Mouse (Mus musculus) layer of hippocampus, postnatal 10 days (tissue): ENCODE measurements around the gene Zfhx3. TPM values are rescaled to one million over a fixed set of nuclear protein-coding genes. Genes with fewer than 3 reads are reported as not detected.

ENCODE experiments used
- DNase-seq, 2 experiments: peaks; one replicate each; pipeline ENCODE4 v3.0.0; 2021; ENCODE audit warnings: low spot score in 2 of 2
- total RNA-seq, 2 experiments: library from RNA; stranded (reverse); gene quantifications; 2 replicates each; pipeline ENCODE4 v1.2.3; 2021

Gene Zfhx3
- total RNA-seq, 2 experiments from 2014 or later, result 3.9 to 4.7 TPM

DNA sequence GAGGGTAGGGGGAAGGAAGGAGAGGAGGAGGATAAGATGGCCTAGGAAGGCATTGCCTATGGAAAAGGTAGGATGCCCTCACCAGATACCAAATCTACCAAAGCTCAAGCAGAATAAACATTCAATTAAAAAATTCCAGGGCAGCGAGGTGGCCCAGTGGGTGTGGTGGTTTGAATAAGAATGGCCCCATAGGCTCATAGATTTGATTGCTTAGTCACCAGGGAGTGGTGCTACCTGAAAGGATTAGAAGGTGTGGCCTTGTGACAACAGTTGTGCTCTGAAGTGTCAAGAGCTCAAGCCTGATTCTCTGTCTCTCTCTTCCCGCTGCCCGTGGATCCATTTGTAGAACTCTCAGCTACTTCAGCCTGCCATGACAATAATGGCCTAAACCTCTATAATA is 703.2 kb downstream of the Zfhx3 start:
- no peak for DNase-seq

DNA sequence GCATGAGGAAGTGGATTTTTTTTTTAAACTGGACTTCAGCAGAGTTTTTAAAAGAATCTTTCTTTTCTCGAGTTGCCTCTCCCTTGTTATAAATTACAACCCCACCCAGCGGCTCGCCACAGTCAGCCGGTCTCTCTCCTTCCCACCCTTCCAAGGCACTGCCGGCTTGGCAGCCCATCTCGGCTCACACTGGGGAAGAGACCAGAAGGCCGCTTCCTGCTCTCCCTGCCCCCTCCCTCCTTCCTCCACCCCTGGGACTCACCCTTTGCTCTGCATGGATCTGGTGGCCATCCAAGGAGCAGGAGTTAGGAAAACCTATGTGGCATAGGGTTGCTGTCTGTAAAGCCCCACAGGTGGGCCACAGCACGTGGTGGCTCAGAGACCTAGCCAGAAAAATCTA is 705.1 kb downstream of the Zfhx3 start:
- DNase-seq, result no peak

DNA sequence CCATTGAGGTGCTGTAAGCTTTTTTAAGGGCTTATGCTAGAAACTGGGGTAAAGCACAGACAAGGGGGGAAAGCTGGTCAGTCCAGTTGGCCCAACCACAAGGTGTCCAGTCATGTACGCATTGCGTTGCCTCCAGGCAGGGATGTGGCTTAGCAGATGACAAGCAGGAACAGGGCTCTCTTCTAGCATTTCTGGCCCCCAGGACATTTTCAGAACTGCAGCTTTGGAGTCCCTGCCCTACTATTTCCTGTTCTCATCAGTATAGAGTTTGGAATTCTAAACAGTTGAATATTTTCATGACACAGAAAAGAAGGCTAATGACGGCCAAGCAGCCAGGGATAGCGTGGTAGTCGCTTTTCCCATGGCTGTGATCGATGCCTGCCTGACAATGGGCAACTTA is 706.5 kb downstream of the Zfhx3 start:
- DNase-seq, result no peak

DNA sequence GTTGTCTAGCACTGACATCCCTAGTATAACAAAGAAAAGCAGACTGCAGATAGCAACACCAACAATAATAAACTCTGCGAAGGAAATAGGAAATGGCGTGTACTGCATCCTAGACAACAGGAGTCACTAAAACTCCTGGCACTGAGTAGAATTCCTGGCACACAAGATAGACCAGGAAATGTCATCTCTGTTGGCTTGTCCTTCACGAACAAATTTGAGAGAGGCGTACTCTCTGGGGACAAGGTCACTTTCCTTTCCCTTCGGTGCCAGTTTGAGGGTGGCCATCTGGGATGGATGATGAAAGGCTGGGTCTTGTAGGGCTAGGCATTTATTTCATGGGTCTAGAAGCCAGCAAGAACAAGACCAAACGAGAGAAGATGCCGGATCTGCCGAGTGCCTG is 708.4 kb downstream of the Zfhx3 start:
- DNase-seq, result no peak

DNA sequence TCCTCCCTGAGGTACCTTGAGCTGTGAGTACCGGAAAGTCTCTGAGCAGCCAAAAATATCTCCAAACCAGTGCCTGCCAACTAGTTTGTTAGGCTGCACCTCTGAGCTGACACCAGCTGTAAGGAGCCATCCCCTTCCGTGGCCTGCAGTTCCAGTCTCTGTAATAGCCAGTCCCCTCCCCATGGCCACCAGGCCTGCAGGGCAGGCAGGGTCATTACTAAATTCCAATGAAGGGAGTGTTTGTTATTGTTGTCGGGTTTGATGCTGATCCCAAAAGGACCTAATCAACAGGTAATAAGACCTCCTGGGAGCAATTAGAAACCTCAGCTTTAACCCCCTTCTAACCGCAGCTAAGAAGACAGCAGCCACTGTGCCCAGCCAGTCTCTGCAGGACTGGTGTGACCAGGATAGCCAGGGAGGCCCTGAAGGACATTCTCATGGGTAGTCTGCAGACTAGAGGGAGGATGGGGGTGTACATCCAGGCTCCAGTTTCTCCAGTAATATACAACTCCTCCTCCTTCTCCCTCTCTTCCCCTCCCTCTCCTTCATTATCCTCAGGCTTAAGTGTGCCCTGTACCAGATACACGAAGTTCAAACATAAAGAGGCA is 719.1 kb downstream of the Zfhx3 start:
- DNase-seq, result no peak

DNA sequence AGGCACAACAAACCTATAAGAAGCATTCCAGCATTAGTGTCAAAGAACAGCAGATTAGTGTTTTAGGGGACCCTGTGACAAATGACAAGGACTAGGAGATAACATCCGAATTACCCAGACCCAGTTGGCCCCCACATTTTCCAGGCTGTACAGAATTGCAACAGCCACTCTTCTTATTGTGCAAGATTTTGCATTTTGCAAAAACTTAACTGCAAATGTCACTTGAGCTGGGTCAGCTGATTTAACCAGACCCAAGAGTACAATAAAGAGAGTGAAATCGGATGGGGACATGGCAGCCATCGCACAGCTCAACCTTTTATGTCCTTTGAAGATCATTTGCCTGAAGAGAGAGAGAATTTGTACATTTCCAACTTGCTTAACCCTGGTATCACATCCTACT is 720.3 kb downstream of the Zfhx3 start:
- no peak for DNase-seq

DNA sequence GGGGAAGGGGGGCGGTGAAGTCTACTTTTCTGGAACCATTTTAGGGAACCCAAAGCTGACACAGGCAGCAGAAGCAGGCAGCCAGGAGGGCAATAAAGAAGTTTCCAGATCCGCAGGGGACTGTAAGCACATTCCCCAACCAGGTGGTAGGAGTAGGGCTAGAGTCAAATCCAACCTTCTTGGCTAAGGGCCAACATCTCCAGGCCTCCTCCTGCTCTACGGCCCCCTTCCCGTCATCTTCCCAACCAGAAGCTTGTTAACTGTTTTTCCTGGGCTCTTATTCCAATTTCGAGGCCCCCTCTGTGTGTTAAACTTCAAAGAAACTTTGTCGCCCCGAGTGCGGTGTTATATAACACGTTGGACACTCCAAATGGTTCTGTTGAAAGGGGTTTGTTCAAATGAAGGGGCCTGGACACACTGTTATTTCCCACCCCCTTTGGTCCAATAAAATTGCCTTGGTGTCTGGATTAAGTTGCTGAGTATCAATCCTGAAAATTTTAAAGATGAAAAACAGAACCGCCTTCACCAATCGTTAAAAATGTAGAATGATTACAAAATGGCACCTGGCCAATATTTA is 729.6 kb downstream of the Zfhx3 start:
- no peak for DNase-seq

DNA sequence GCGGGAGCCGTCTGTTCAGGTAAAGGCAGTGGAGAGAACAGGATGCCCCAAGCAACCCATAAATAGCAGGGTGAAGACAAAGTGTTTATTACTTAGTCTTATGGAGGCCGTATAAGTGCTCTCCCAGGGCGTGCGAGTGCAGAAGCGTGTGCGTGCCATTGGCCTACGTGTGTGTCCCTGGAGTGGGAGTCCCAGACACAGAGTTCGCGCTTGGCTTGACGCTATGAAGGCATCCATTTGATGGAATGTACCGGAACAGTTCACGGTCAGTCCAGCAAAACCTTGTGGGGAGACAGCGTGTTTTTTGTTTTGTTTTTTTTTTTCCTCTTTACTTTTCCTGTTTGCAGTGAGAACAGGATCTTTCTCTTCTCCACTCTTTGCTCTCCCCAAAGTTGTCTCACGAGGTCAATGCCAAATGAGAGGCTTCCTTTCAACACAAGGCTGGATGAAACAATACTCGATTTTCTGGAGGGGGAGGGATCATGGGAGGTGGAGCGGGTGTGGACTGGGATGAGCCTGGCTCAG is 732.6 kb downstream of the Zfhx3 start:
- no peak for DNase-seq

DNA sequence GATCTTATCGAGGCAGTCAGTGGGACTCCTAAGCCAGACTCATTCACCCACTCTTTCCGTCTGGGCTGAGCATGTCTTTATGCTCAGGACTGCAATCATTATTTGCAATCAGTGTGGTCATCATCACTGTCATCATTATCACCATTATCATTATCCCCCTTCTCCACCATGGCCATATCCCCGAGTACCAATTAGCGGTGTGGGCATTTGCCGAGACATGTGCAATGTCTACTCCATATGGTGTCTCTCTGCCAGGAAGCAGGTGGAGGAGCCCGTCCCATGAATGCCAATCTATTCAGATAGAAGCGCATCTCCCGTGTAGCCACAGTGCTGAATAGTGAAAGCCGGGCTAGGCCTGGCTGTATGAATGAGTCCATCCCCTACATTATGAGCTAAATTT is 747.2 kb downstream of the Zfhx3 start:
- DNase-seq, result no peak

DNA sequence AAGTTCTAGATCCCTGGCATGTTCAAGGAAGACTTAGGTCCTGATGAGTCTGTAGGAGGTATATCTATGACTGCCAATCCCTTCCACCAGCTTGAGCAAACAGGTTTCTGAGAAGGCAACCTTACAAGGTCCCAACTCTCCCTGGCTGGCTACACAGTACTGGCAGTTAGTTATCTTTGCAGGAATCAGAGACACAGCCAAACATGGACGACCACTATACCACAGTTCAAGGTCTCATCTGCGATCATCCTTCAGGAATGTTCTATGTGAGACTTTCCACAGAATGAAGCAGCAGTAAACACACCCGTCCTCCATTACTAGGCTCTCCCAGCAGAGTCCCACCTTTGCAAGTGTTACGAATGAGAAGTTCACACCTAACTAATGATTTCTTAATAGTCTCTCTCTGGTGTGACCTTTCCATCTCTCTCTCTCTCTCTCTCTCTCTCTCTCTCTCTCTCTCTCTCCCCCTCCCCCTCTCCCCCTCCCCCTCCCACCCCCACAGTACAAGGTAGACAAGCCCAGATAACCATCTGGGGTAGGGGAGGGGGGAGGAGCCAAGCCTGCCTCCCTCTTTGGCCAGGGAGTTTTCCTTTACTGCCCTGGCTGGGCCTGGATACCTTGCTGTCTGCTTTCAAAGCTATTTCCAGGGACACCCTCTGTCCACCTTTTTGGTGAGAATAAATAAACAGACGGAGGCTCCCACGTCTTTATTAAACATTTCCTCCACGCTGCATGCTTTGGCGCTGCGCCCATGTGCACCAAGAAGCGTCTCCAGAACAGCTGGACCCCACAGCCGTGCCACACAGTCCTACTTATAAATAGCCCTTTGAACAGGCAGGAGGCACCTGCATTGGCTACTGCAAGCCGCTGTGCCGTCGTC is 748.4 kb downstream of the Zfhx3 start:
- peak; percentile 27 to 49 for DNase-seq

DNA sequence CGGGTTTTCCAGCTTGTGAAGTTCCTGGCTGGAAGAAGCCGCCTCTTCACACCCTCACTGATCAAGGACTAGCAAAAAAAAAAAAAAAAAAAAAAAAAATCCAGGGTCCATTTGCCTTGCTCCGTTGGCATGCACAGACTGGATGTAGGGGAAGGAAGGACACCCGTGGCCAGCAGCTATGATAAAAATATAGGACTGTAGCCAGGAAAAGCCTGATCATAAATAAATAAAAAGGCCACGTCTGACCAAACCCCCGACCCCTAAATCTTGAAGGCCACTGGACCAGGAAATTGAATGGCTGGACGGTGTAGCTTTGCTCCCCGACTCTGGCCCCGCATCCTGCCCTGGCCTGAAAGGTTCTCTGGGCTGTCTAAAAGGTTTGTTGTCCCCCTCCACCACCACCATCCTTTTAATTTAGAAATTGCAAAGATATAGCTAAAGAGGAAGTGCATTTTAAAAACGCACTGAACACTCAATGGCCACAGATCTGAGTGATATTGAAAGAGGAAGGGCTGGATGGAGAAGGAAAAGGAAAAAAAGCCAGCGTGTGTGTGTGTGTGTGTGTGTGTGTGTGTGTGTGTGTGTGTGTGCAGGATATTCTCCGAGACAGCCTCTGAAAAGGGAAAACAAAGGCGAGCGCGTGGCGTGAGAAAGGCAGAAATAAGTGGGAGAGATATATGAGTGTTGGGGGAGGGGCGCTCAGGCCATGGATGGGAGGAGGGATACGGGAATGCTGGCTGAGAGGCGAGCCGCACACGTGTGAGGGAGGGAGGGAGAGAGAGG is 749.2 kb downstream of the Zfhx3 start:
- DNase-seq, result peak in 1 of 2 experiments; percentile 20

DNA sequence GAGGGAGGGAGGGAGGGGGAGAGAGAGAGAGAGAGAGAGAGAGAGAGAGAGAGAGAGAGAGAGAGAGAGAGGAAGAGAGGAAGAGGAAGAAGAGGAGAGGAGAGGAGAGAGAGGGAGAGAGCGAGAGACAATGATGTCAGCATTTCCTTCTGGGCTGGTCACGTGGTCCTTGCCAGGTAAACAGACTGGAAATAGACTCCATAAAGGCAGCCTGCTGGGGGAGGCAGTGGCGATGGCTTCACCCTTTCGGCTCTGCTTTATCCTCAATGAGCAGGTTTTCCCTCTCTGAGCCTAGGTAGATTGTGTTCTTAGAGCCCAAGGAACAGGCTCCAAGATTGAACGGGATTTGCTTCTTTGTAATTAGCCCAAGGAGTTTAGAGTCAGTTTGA is 749.8 kb downstream of the Zfhx3 start:
- DNase-seq, result no peak

DNA sequence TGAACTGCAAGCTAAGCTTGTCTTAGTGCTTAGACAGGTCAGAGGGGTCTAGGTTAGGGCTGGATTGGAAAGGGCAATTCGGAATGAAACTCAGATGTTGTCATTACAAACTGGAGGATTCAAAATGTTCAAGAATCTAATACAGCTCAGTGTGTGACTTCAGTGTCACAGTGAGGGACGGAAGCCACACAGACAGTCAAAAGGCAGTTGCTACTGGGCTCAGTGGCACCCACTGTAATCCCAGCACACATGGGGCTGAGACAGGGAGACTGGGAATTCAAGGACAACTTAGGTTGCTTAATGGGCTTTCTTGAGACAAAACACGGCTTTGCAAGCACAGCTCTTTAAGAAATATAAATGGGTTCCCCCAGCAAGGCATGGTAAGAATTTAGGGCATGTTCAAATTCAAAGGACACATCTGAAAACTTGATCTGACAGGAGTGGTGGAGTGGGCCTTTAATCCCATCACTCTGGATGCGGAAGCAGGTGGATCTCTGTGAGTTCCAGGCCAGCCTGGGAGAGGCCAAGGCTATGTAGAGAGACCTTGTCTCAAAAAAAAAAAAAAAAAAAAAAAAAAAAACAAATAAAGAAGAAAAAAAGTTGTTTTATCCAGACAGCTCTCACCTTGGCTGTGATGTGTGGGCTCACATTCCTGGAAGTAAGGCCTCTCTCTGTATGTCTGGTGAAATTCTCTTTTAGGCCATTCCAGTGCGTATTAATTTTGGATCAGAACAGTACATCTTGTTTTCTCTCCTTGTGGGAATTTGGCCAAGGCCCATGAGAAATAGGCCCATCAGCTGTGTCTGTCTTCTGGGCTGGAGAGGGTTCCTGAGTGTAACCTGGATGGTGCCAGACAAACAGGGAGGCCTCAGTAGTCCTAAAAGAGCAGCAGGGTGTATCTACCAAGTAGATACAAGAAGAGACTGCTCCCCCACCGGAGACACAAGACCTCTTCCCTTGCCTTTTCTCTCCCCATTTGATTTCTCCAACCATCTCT is 750.5 kb downstream of the Zfhx3 start:
- no peak for DNase-seq

DNA sequence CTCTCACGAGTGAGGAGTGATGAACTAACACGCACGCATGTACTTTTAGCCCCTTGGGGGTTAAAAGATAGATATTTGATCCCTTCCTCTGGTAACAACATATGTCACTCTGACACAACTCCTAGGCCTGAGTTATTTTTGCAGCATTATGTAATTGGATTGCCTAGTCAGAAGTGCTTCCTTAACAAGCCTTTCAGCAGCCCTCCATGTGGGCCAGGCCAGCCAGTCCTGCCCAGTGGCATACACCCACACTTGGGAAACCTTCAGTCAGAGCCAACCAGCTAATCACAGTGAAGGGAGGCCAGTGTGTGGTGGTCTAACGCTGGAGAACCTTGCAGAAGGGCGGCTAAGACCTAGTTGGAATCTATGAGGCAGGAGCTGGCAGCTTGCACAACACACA is 751.4 kb downstream of the Zfhx3 start:
- no peak for DNase-seq

DNA sequence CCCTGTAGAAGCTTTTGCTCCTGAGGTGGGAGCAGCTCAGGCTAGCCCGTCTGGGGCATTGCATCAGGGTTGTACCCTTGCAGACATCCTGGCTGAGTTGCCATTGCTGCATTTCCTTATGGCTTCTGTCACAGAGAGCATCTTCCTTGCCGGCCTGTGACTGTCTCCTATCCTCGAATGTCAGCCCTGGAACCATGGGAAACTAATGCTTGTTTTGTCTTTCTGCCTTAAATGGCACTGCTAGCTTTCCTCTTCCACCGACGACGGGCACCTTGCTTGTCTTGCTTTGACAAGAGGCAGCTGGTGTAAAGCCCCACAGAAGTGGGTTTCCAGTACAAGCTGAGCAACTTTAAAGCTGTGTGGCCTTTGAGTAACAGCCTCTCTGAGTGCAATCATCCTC is 752.1 kb downstream of the Zfhx3 start:
- DNase-seq, result no peak

DNA sequence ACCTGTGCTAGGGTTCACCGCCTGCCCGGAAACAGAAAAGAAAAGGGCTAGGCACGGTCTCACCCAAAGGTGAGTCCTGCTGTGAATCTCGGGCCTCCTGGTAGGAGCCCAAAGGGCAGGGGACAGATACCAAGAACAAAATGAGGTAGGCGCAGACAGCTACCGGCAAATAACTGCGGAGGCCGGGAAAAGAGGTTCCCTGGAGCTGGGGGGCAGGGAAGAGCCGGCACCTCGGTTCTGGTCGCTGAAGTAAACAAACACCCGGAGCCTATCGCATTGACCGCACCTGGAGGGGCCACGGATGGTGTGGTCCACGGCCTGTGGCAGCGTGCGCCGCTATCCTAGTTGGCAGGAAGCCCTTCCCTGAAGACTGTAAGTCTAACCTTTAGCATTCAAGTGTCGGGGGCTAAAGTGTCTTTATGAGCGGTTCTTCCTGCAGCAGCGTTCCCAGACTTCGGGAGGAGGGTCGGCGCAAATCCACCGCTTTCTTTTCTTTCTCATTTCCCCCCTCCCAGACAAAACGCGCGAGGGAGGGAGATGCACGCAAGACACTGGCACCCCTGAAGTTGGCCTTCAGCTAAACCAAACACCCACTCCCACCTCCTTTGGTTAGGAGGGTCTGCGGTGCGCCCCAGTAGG is 752.9 kb downstream of the Zfhx3 start:
- no peak for DNase-seq

DNA sequence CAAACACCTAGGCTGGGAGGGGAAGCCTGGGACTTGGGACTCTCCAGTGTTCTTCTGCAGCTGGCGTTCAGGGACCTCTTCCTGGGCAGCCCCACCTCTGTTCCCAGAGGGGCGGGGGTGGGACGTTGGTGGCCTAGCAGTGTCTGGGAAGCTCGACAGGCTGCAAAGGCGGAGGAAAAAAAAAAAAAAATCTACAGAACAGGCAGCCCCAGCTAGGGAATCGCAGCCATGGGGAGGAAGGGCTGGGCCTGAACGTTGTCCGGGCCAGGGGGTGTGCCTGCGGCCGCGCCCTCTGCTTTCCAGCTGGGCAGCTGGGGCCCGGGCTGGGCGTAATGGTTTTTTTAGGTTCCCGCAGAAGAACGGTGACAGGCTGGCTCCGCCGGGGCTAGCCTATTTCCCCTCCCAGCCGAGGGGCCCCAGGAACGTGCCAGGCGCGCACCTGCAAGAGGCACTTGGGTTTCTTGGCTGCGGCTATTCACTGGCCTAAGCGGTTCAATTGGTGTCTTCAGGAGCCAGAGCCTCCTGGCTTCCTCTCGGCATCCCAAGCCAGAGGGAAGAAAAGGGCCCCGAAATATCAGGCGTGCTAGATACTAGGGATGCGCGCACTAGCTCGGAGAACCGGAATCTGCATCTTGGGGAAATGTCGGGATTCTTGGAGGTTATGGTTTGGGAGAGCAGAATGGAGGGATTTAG is 753.6 kb downstream of the Zfhx3 start:
- no peak for DNase-seq

DNA sequence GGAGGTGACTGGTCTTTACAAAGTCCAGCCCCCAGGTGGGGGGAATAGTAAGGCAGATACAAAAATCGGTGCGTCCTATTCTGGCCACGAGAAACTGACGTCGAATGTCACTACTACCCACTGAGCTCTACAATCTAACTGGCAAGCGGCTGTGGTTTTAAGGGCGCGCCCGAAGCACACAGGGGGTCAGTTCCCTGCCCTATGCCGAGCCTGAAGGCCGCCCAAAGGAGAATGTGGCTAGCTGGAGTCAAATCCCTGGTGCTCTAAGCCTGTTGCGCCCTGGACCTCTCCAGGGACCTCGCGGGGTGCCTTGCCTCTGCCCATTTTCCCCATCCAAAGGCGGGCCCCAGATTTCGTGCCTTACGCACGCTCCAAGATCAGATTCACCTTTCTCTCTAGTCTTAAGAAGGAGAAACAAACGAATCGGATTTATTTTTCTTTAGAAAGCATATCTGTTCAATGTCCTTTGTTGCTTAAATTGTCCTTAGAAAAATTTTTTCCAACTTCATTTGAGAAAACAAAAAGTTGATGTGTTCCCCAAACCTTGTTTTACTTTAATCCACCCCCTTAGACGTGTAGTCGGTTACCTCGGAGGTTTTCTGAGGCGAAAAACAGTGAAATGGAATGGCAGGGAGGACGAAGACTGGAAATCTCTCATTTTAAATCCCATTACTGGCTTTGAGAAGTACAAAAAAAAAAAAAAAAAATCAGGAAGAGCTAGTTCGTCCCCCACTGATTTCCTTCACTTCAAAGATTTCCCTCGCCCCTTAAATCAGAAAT is 754.4 kb downstream of the Zfhx3 start:
- DNase-seq, result no peak
